Mouse (Mus musculus): ENCODE results near the gene Calml4.

The Calml4 gene

GRCm38 (mm10) chr9:62903841-62904240 is 46.0 kb downstream of the Calml4 start:
- no peak for DNase-seq (ENCODE audit: low spot score)

- no peak for DNase-seq (ENCODE audit: low spot score)
Observed at GRCm38 (mm10) chr9:62905039-62905438, 47.2 kb downstream of the Calml4 start.

GRCm38 (mm10) chr9:62913390-62914069 is 55.6 kb downstream of the Calml4 start:
- DNase-seq (ENCODE audit: low spot score): no peak

- DNase-seq (ENCODE audit: low spot score): no peak
Observed at GRCm38 (mm10) chr9:62917059-62917458, 59.2 kb downstream of the Calml4 start.

- DNase-seq (ENCODE audit: low spot score): no peak
Observed at GRCm38 (mm10) chr9:62920877-62921276, 63.0 kb downstream of the Calml4 start.

- DNase-seq (ENCODE audit: low spot score): no peak
Observed at GRCm38 (mm10) chr9:62924886-62925610, 67.2 kb downstream of the Calml4 start.

Measured in urinary bladder, postnatal 14 days (tissue).